Mouse (Mus musculus): ENCODE results near the gene Smtnl1. TPM values are rescaled to one million over a fixed set of nuclear protein-coding genes. Genes with fewer than 3 reads are reported as not detected.

The Smtnl1 gene
- polyA plus RNA-seq, 1 experiment from 2014 or later = 0.11 TPM

DNA sequence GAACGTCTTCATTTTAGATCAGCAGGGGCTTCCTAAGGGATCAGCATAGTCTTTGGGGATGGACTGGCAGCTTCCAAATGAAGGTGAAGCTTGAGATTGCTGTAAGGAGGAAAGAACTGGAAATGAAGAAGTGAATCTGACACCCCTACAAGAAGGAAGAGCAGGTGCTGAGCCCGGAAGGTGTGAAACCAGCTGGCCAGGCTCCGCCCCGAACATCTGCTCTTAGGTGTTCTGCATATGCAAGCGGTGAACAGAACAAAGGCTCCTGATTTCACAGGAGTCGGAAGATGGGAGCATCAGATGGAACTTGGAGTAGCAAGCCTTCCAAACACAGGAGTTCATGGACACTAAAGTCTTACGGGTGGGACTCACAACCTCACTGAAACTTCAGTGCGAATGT, 14.7 kb upstream of the Smtnl1 start:
- H3K9me3 ChIP-seq (ENCODE audit: control insufficient read depth, low read length) = no peaks in the 10 kb centered on the region

DNA sequence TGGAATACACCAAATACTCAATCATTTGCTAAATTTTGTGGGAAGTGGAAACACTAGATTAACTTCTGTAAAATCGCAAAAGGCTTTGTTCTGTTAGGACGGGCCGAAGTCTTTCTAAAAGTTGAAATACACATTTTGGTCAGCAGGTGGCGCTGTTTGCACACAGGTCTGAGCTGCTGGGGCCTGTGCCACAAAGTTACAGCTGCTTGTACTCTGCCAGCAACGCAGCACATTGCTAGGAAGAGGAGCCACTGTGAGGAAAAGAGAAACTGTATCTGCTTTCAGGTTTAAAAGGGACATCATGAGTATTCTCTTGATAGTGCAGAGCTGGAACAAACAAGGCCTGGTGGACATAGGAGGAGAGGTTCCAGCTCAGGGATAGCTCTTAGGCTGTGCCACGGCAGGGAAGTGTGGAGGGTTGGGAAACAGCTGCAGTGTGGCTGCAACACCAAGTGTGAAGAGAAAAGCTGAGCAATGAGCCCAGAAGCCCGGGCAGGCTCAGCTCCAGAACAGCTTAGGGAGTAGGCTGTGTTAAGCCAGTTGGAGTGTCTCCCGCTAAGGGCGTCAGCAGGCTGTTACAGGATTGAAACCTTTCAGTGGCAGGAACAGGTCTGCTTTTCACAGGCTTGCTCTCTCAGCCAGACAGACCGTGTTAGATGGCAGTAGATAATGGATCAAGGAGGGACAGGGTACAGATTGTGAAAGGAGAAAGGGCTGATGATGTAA, 9.4 kb upstream of the Smtnl1 start:
- no peaks in the 10 kb centered on the region for H3K27me3 ChIP-seq (ENCODE audit: control insufficient read depth, insufficient read depth, low read length)
- no peak overlapping the region for H3K4me2 ChIP-seq (ENCODE audit: low read length)
- no peak overlapping the region; the same call in 1 of the 2 replicates for H3K9ac ChIP-seq (ENCODE audit: low read length)
- 31% methylated on average over 10 of the region's 10 CpGs for WGBS
- H3K4me3 ChIP-seq (ENCODE audit: control insufficient read depth in 1 of 2, insufficient read depth in 1 of 2, low read depth in 1 of 2, low read length in 2 of 2) = no peak overlapping the region
- no peaks in the 10 kb centered on the region for H3K9me3 ChIP-seq (ENCODE audit: control insufficient read depth, low read length)
- peaks cover 0 to 11% of the 10 kb centered on the region in 2 experiments; a peak in 1 of 4 replicates for H3K4me1 ChIP-seq (ENCODE audit: control insufficient read depth in 2 of 2, insufficient read depth in 2 of 2, low read length in 2 of 2)
- H3K36me3 ChIP-seq (ENCODE audit: control insufficient read depth, insufficient read depth, low read length) = peaks cover 23% of the 10 kb centered on the region
- H3K27ac ChIP-seq (replicated peaks in 1 of 2; ENCODE audit: control insufficient read depth in 1 of 2, insufficient read depth in 1 of 2, low read depth in 2 of 2, low read length in 2 of 2) = 0 out of 4 replicates have a peak overlapping the region, but pooled peaks of 1 of the 2 experiments have one; percentile 19
- ATAC-seq (ENCODE audit: insufficient number of reproducible peaks, insufficient read depth, low FRiP score, low read depth) = peak; percentile 53; the same call in 1 of the 2 replicates

More for the DNA sequence above, 14.7 kb upstream of the Smtnl1 start:
- ATAC-seq (ENCODE audit: insufficient number of reproducible peaks, insufficient read depth, low FRiP score, low read depth) = no peak
- WGBS = 57% methylated on average over 8 of the region's 8 CpGs
- Histone ChIP-seq H3K9ac (ENCODE audit: low read length) (no peak overlapping the region), H3K4me3 (ENCODE audit: control insufficient read depth in 1 of 2, insufficient read depth in 1 of 2, low read depth in 1 of 2, low read length in 2 of 2) (no peak overlapping the region), H3K4me1 (ENCODE audit: control insufficient read depth in 2 of 2, insufficient read depth in 2 of 2, low read length in 2 of 2) (peaks cover 16 to 28% of the 10 kb centered on the region in 2 experiments), H3K36me3 (ENCODE audit: control insufficient read depth, insufficient read depth, low read length) (0 out of 2 replicates have a peak, but pooled peaks cover 2% of the 10 kb centered on the region), H3K27me3 (ENCODE audit: control insufficient read depth, insufficient read depth, low read length) (peaks cover 7% of the 10 kb centered on the region; the same call in 1 of the 2 replicates), H3K4me2 (ENCODE audit: low read length) (no peak overlapping the region), H3K27ac (replicated peaks in 1 of 2; ENCODE audit: control insufficient read depth in 1 of 2, insufficient read depth in 1 of 2, low read depth in 2 of 2, low read length in 2 of 2) (no peak overlapping the region)

DNA sequence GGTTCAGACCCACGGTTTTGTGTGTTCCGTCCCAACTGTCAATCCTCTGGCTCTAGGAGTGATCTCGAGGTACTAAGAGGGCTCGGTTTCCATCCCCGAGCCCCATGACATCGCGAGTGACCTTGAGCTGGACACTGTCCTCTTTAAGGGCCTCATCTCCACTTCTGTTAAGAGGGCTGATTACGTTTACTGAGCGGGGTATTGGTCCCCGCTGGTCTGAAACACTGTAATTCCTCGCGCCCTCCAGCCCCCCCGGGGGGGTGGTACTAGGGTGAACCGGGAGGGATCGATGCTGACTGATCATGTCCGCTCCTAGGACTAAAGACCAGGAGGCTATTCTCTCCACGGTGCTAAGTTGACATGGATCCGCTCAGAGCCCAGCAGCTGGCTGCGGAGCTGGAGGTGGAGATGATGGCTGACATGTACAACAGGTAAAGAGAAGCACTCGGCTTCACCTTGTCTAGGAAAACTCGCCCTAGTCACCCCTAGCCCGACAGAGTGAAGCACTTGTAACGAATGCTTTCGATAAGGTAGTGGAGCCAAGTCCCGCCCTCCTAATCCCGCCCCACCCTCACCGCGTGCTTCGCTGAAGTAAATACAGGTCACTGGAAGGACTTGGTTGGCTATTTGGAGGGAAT, 5.0 kb upstream of the Smtnl1 start:
- H3K9me3 ChIP-seq (ENCODE audit: control insufficient read depth, low read length) = no peaks in the 10 kb centered on the region
- peak overlapping the region; percentile 84 for H3K9ac ChIP-seq (ENCODE audit: low read length)
- H3K4me2 ChIP-seq (ENCODE audit: low read length) = peak overlapping the region; percentile 92
- no peaks in the 10 kb centered on the region for H3K27me3 ChIP-seq (ENCODE audit: control insufficient read depth, insufficient read depth, low read length)
- WGBS = under 1% methylated on average over 29 of the region's 29 CpGs
- peak overlapping the region; percentile 65 to 85 for H3K4me3 ChIP-seq (ENCODE audit: control insufficient read depth in 1 of 2, insufficient read depth in 1 of 2, low read depth in 1 of 2, low read length in 2 of 2)
- peaks cover 23% of the 10 kb centered on the region for H3K36me3 ChIP-seq (ENCODE audit: control insufficient read depth, insufficient read depth, low read length)
- ATAC-seq (ENCODE audit: insufficient number of reproducible peaks, insufficient read depth, low FRiP score, low read depth) = peak; percentile 6; the same call in 1 of the 2 replicates
- H3K4me1 ChIP-seq (ENCODE audit: control insufficient read depth in 2 of 2, insufficient read depth in 2 of 2, low read length in 2 of 2) = peaks cover 5 to 20% of the 10 kb centered on the region in 2 experiments; a peak in 3 of 4 replicates
- peak overlapping the region; percentile 63 to 84 for H3K27ac ChIP-seq (replicated peaks in 1 of 2; ENCODE audit: control insufficient read depth in 1 of 2, insufficient read depth in 1 of 2, low read depth in 2 of 2, low read length in 2 of 2)

DNA sequence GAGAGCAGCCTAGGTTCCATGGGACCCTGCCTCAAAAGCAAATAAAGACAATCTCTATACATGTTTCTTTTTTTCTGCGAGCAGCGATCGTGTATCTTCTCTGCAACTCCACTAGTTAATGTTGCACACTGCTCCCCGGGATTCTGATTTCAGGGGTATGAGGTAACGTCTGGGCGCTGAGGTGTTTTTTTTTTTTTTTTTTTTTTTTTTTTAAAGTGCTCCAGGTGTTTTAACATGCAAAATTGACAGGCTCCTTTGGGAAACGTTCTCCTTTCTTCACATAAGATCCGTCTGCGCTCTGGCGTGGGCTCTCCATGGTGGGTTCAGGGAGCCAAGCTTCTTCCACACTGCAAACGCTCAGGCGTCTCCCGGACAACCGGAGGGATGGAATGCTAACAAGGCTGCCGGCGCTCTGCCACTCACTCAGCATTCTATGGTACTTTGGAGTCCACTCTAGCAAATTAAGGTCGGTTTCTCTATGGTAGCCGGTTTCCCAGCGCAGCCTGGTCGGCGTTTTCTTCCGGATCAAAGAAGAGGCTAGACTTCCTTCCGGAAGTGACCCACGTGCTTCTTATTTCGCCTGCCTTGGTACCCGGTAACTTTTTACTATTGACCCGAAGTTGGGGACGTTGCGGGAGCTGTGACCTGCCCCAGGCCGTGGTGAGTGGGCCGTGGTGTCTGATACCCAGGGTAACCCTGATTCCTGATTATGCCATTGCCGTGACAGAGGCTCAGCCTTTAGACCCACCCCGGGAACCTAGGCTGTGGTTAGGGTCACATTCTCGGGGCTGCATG, 4.2 kb upstream of the Smtnl1 start, which contains the start of gene Timm10:
Timm10 (plus strand) TSS at position 510 of the 795 bp plus-strand sequence.
- Histone ChIP-seq H3K9ac (ENCODE audit: low read length) (peak within 1 kb of the TSS; percentile 84), H3K27me3 (ENCODE audit: control insufficient read depth, insufficient read depth, low read length) (no peaks in the 10 kb centered on the region), H3K4me2 (ENCODE audit: low read length) (peak within 1 kb of the TSS; percentile 92), H3K27ac (replicated peaks in 1 of 2; ENCODE audit: control insufficient read depth in 1 of 2, insufficient read depth in 1 of 2, low read depth in 2 of 2, low read length in 2 of 2) (peak within 1 kb of the TSS; percentile 63 to 84), H3K36me3 (ENCODE audit: control insufficient read depth, insufficient read depth, low read length) (peaks cover 23% of the 10 kb centered on the region), H3K9me3 (ENCODE audit: control insufficient read depth, low read length) (no peaks in the 10 kb centered on the region), H3K4me1 (ENCODE audit: control insufficient read depth in 2 of 2, insufficient read depth in 2 of 2, low read length in 2 of 2) (peaks cover 6 to 13% of the 10 kb centered on the region in 2 experiments), H3K4me3 (ENCODE audit: control insufficient read depth in 1 of 2, insufficient read depth in 1 of 2, low read depth in 1 of 2, low read length in 2 of 2) (peak within 1 kb of the TSS; percentile 65 to 85)
- ATAC-seq (ENCODE audit: insufficient number of reproducible peaks, insufficient read depth, low FRiP score, low read depth) = peak; percentile 86
- under 1% methylated on average over 34 of the region's 34 CpGs for WGBS

DNA sequence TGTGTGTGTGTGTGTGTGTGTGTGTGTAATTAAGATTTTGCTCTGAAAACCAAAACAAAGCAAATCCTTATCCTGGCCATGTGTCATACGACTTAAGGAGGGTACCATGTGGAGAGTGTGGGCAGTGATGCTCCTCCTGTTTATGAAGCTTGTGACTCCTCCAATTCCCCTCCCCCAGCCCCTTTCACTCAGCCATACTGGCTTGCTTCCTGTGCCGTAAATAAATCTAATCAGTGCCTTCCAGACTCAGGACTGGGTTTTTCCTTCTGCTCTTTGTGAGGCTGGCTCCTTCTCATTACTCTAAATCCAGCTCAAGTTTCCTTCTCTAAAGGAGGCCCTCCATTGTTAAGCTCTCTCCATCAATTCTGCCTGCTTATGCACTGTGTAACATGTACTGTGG, 785 bp upstream of the Smtnl1 start:
- H3K4me1 ChIP-seq (ENCODE audit: control insufficient read depth in 2 of 2, insufficient read depth in 2 of 2, low read length in 2 of 2) = peaks cover 15 to 24% of the 10 kb centered on the region in 2 experiments
- no peaks in the 10 kb centered on the region for H3K9me3 ChIP-seq (ENCODE audit: control insufficient read depth, low read length)
- H3K9ac ChIP-seq (ENCODE audit: low read length) = no peak overlapping the region
- 14% methylated on average over 2 of the region's 2 CpGs for WGBS
- H3K36me3 ChIP-seq (ENCODE audit: control insufficient read depth, insufficient read depth, low read length) = no peaks in the 10 kb centered on the region
- no peak overlapping the region for H3K4me2 ChIP-seq (ENCODE audit: low read length)
- H3K27me3 ChIP-seq (ENCODE audit: control insufficient read depth, insufficient read depth, low read length) = no peaks in the 10 kb centered on the region
- no peak overlapping the region for H3K27ac ChIP-seq (replicated peaks in 1 of 2; ENCODE audit: control insufficient read depth in 1 of 2, insufficient read depth in 1 of 2, low read depth in 2 of 2, low read length in 2 of 2)
- no peak overlapping the region for H3K4me3 ChIP-seq (ENCODE audit: control insufficient read depth in 1 of 2, insufficient read depth in 1 of 2, low read depth in 1 of 2, low read length in 2 of 2)
- no peak for ATAC-seq (ENCODE audit: insufficient number of reproducible peaks, insufficient read depth, low FRiP score, low read depth)

DNA sequence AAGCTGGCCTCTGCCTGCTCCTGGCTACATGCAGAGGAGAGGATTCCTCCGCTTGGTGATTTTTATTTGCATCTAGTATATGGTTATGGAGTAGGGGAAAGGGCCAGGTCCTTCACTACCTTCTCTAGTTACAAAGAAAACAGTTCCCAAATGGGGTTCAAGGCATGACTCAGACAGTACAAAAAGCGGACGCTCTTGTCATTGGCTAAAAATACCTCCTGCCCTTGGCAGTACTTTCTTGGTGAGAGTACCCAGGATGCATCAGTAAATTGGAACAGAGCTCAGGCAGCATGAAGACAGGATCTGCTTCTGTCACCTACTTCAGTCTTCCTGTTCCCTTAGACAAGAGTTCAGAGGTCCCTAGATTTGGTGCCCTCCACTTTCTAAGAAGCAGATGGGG, 2.6 kb downstream of the Smtnl1 start:
- 22% methylated on average over 3 of the region's 3 CpGs for WGBS
- H3K27ac ChIP-seq (replicated peaks in 1 of 2; ENCODE audit: control insufficient read depth in 1 of 2, insufficient read depth in 1 of 2, low read depth in 2 of 2, low read length in 2 of 2) = peak overlapping the region; percentile 73

DNA sequence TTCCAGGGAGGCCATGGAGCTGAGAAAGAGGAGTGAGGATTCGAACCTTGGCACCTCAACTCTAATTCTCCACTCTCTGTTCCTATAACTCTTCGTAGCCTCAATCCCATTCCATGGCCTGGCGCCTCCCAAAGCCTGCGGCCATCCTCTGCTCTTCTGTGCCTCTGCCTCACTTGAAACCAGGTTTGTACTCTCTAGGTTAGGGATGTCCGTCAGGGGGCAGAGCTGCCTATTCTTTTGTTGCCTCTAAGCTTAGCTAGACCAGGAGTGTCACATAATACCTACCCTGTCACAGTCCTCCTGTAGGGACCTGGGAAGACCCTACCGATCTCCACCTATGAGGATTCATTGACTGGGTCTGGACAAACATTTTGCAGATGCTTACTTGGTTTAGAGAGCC, 9.8 kb downstream of the Smtnl1 start:
- WGBS = 78% methylated on average over 6 of the region's 6 CpGs
- Histone ChIP-seq H3K27me3 (ENCODE audit: control insufficient read depth, insufficient read depth, low read length) (no peaks in the 10 kb centered on the region), H3K4me3 (ENCODE audit: control insufficient read depth in 1 of 2, insufficient read depth in 1 of 2, low read depth in 1 of 2, low read length in 2 of 2) (no peak overlapping the region), H3K27ac (replicated peaks in 1 of 2; ENCODE audit: control insufficient read depth in 1 of 2, insufficient read depth in 1 of 2, low read depth in 2 of 2, low read length in 2 of 2) (peak overlapping the region; percentile 64 to 71; a peak in 3 of 4 replicates), H3K4me2 (ENCODE audit: low read length) (no peak overlapping the region), H3K4me1 (ENCODE audit: control insufficient read depth in 2 of 2, insufficient read depth in 2 of 2, low read length in 2 of 2) (peaks cover 18 to 23% of the 10 kb centered on the region in 2 experiments), H3K9me3 (ENCODE audit: control insufficient read depth, low read length) (no peaks in the 10 kb centered on the region), H3K36me3 (ENCODE audit: control insufficient read depth, insufficient read depth, low read length) (0 out of 2 replicates have a peak, but pooled peaks cover 4% of the 10 kb centered on the region), H3K9ac (ENCODE audit: low read length) (no peak overlapping the region)
- no peak for ATAC-seq (ENCODE audit: insufficient number of reproducible peaks, insufficient read depth, low FRiP score, low read depth)

More for the DNA sequence above, 2.6 kb downstream of the Smtnl1 start:
- ATAC-seq (ENCODE audit: insufficient number of reproducible peaks, insufficient read depth, low FRiP score, low read depth) = peak; percentile 45; the same call in 1 of the 2 replicates
- no peaks in the 10 kb centered on the region for H3K27me3 ChIP-seq (ENCODE audit: control insufficient read depth, insufficient read depth, low read length)
- no peaks in the 10 kb centered on the region for H3K9me3 ChIP-seq (ENCODE audit: control insufficient read depth, low read length)
- peaks cover 15 to 18% of the 10 kb centered on the region in 2 experiments for H3K4me1 ChIP-seq (ENCODE audit: control insufficient read depth in 2 of 2, insufficient read depth in 2 of 2, low read length in 2 of 2)
- peak overlapping the region; percentile 7; the same call in 1 of the 2 replicates for H3K9ac ChIP-seq (ENCODE audit: low read length)
- H3K36me3 ChIP-seq (ENCODE audit: control insufficient read depth, insufficient read depth, low read length) = no peaks in the 10 kb centered on the region
- no peak overlapping the region for H3K4me3 ChIP-seq (ENCODE audit: control insufficient read depth in 1 of 2, insufficient read depth in 1 of 2, low read depth in 1 of 2, low read length in 2 of 2)
- no peak overlapping the region for H3K4me2 ChIP-seq (ENCODE audit: low read length)

Measured in heart, embryonic 14.5 days (tissue).